Mouse (Mus musculus) layer of hippocampus, postnatal 14 days (tissue): ENCODE results near the gene Cept1. TPM values are rescaled to one million over a fixed set of nuclear protein-coding genes. Genes with fewer than 3 reads are reported as not detected.

Source experiments
- total RNA-seq, 2 experiments: library from RNA; stranded (reverse); gene quantifications; 2 replicates each; pipeline ENCODE4 v1.2.3; 2021

Cept1 gene
- total RNA-seq, 2 experiments from 2014 or later: 35.5 to 40.2 TPM

Other genes starting within 250 kb of the Cept1 start
- gene Chil6, start 141.6 kb downstream of the Cept1 start, total RNA-seq: not detected
- under 1 TPM; 0.10 to 0.60 TPM for gene Dennd2d, start 65.4 kb downstream of the Cept1 start, total RNA-seq
- 10 to 100 TPM; 42.5 to 44.7 TPM for gene Dram2, start within 50 bp of the Cept1 start, total RNA-seq
- 10 to 100 TPM; 18.9 to 20.9 TPM for gene Lrif1, start 137.2 kb upstream of the Cept1 start, total RNA-seq
- 10 to 100 TPM; 10.7 to 11.1 TPM for gene Cd53, start 242.3 kb upstream of the Cept1 start, total RNA-seq